Comparison of ENCODE assay signal across 8 mouse cellular contexts in genomic region chr12:50352404-50352803, GRCm38 (mm10).
DNase-seq lines count a peak whose midpoint lies in the region; ATAC-seq lines count a peak whose summit lies in the region.

No protein-coding gene starts in this region.

- peak; percentile 86 for ATAC-seq in forebrain, embryonic 14.5 days
- 0 out of 2 replicates have a peak, but pooled peaks have one; percentile 34 for ATAC-seq in intestine, embryonic 15.5 days

- H3K9me3 ChIP-seq in forebrain, embryonic 14.5 days (replicated peaks; ENCODE audit: control insufficient read depth, low read length) = no peaks in the 10 kb centered on the region
- H3K9me3 ChIP-seq in intestine, embryonic 15.5 days = no peaks in the 10 kb centered on the region

- H3K9ac ChIP-seq in forebrain, embryonic 14.5 days (ENCODE audit: low read length) = no peak overlapping the region
- no peak overlapping the region for H3K9ac ChIP-seq in intestine, embryonic 15.5 days

- peak overlapping the region; percentile 12; the same call in 1 of the 2 replicates for H3K4me2 ChIP-seq in forebrain, embryonic 14.5 days (ENCODE audit: low read length)
- H3K4me2 ChIP-seq in intestine, embryonic 15.5 days (replicated peaks) = no peak overlapping the region

- H3K4me3 ChIP-seq in forebrain, embryonic 14.5 days (ENCODE audit: low read depth, low read length) = no peak overlapping the region
- no peak overlapping the region for H3K4me3 ChIP-seq in intestine, embryonic 15.5 days (replicated peaks)

- H3K36me3 ChIP-seq in forebrain, embryonic 14.5 days (ENCODE audit: control insufficient read depth, insufficient read depth, low read length) = no peaks in the 10 kb centered on the region
- H3K36me3 ChIP-seq in intestine, embryonic 15.5 days = no peaks in the 10 kb centered on the region

- 0 out of 2 replicates have a peak, but pooled peaks cover 2% of the 10 kb centered on the region for H3K4me1 ChIP-seq in forebrain, embryonic 14.5 days (ENCODE audit: control insufficient read depth, insufficient read depth, low read length)
- H3K4me1 ChIP-seq in intestine, embryonic 15.5 days (replicated peaks) = no peaks in the 10 kb centered on the region

- H3K27me3 ChIP-seq in forebrain, embryonic 14.5 days (replicated peaks; ENCODE audit: control insufficient read depth, insufficient read depth, low read length) = no peaks in the 10 kb centered on the region
- H3K27me3 ChIP-seq in intestine, embryonic 15.5 days (replicated peaks) = no peaks in the 10 kb centered on the region

- peak; percentile 30 for DNase-seq in kidney, postnatal 10 days
- DNase-seq in kidney, adult 11 months = no peak
- peak; percentile 73 for DNase-seq in forebrain, embryonic 14.5 days (ENCODE audit: low spot score)
- peak; percentile 18 for DNase-seq in lung, postnatal 14 days
- no peak for DNase-seq in spleen, postnatal 4 days (ENCODE audit: low spot score in 2 of 2)
- DNase-seq in thymus, postnatal 36 days = no peak
- no peak for DNase-seq in ovary, postnatal 36 days (ENCODE audit: low spot score)

- no peak overlapping the region for H3K27ac ChIP-seq in forebrain, embryonic 14.5 days (ENCODE audit: low read depth, low read length)
- no peak overlapping the region for H3K27ac ChIP-seq in intestine, embryonic 15.5 days

- 38% methylated on average over 11 of the region's 11 CpGs for WGBS in forebrain, embryonic 14.5 days
- 29% methylated on average over 11 of the region's 11 CpGs for WGBS in intestine, embryonic 15.5 days

Comparison
In these comparisons a context has a peak if more than half of its experiments do, and no peak if none do; other contexts are left out.
1. DNase-seq: peak in kidney, postnatal 10 days (single experiment), forebrain, embryonic 14.5 days (single experiment) and lung, postnatal 14 days (single experiment); none in kidney, adult 11 months (single experiment), spleen, postnatal 4 days (0 of 2), thymus, postnatal 36 days (0 of 2) and ovary, postnatal 36 days (single experiment).